Mouse (Mus musculus) monocyte, adult 5-6 weeks (primary cell): Measurements from ENCODE around the gene Mrps30. TPM values are rescaled to one million over a fixed set of nuclear protein-coding genes. Genes with fewer than 3 reads are reported as not detected.

Experiments used
- total RNA-seq: library from RNA; stranded (forward); fragments of 200-1000, 200-491, 200-594 nt; gene quantifications from 3 replicates; pipeline ENCODE4 v1.2.3, GENCODE M21; 2017

Mrps30 gene
- total RNA-seq, 1 experiment from 2014 or later: 32.9 TPM

Other genes starting within 250 kb of the Mrps30 start
- 0.39 TPM in 1 of 3 replicates, not detected in the others for gene B430218F22Rik, start 622 bp downstream of the Mrps30 start, total RNA-seq